Mouse (Mus musculus) ovary, postnatal 14 days (tissue): ENCODE data around the gene Cpox.

ENCODE experiments used
- DNase-seq: peaks from one replicate; pipeline ENCODE4 v3.0.0; 2022; ENCODE audit warnings: low spot score

The Cpox gene

DNA sequence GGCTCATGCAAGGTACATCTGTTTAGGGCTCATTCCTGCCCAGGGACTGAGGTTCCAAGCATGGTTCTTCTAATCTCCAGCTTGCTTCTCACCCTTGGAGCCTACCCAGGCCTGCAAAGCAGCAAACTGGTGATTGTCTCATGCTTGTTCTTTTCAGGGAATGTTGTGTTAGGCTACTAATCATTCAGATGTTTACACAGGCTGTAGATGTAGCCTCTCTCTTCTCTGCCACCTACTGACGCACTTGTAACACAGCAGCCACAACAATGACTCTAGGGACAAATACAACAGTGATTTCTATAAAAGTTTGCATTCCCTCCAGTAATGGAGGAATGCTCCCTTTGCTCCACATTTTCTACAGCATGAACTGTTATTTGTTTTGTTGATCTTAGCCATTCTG is 81.2 kb downstream of the Cpox start:
- no peak for DNase-seq

DNA sequence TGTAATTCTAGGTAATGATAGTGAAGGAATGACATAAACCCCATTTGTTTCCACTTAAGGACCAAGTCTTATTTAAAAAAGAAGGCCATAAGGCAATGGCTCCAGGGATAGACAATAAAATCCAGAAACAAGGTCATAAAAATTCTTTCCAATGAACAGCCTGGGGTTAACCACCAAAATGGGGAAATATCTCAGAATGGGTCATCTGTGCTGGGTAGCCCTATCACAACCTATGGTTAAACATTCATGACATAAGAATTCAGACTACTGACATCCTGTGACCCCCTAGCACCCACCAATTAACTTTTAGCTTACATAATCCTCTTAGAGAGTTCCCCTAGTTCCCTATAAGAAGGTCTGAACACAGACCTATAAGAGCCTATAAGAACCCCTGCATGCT is 86.1 kb downstream of the Cpox start:
- no peak for DNase-seq

DNA sequence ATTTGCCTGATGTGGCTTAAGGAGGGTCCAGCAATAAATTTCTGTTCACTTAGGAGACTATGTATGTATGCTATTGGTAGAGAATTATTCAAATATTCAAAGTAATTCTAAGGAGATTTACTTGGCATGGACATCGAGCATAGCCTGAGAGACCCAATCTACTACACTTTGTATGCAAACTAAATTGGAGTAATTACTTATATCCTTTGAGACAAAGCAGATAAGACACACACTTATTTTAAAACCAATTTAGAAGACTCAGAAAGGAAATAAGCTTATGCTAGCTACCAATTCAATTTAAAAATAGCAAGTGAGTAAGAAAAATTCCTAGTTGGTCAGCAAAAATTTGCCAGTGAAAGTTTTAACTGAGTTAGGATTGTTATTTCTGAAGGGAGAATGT is 93.0 kb downstream of the Cpox start, which contains the start of gene Olfr172:
TSS of gene Olfr172 (minus strand) at position 101 of the 400 bp plus-strand sequence.
- DNase-seq = no peak
